Mouse (Mus musculus) G1E (cell line): ENCODE results near the gene Tjp3.

Experiments
- CTCF ChIP-seq: IDR thresholded peaks from 2 replicates; pipeline ENCODE4 v1.5.1; 2012; ENCODE audit warnings: low read depth, low read length, inconsistent platforms, mixed read lengths
- GATA1 ChIP-seq: IDR thresholded peaks from 2 replicates; pipeline ENCODE4 v1.6.1; 2012; ENCODE audit warnings: borderline replicate concordance, low read length, inconsistent platforms, mixed read lengths
- GATA2 ChIP-seq: IDR thresholded peaks from 2 replicates; pipeline ENCODE4 v1.6.1; 2012; ENCODE audit warnings: low read depth, low read length, inconsistent platforms, borderline replicate concordance
- POLR2AphosphoS5 ChIP-seq: IDR thresholded peaks from 2 replicates; pipeline ENCODE4 v1.6.1; 2012; ENCODE audit warnings: low read depth, low read length, inconsistent platforms; ENCODE audit not compliant: insufficient replicate concordance
- TAL1 ChIP-seq: conservative IDR thresholded peaks from 2 replicates; pipeline ENCODE4 v1.6.1; 2012; ENCODE audit warnings: low read depth, low read length, inconsistent platforms, mixed read lengths

DNA sequence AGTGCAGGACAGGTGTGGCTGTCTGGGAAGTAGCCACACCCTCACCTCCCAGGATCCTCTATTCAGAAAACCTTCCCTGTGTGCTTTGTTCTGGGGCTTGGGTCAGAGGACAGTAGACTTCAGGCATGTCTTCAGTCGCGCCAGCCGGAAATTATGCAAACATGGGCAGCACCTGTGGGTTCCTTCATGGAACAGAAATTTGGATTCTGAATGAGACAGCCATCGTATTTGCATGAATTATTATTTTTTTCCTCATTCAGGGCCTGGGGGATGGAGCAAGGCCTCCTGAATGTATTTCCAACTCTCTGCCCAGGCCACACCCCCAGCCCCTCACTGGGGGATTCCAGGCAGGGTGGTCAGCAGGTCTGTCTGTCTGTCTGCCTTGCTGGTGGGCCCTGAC, 30.4 kb downstream of the Tjp3 start:
- TF ChIP-seq CTCF = no peak
- TF ChIP-seq POLR2AphosphoS5 = no peak
- TF ChIP-seq GATA1 = no peak
- TF ChIP-seq TAL1 = no peak
- no peak for TF ChIP-seq GATA2
